Mouse (Mus musculus) left cerebral cortex, adult 8-10 months (tissue): ENCODE measurements at regions not wholly inside any gene's neighbourhood (a gene's known extent, or its start where the extent isn't known, plus 50 kb on each side); places are given as distances from the start of the nearest gene placed in this dataset.
"Not testable (repeated sequence)": the region's sequence is repeated elsewhere in the genome, so short reads cannot be mapped to it uniquely, and the experiment has no call there.

Experiments used
- DNase-seq, 2 experiments: peaks; one replicate each; pipeline ENCODE4 v3.0.0; 2022; ENCODE audit warnings: low spot score in 2 of 2

DNA sequence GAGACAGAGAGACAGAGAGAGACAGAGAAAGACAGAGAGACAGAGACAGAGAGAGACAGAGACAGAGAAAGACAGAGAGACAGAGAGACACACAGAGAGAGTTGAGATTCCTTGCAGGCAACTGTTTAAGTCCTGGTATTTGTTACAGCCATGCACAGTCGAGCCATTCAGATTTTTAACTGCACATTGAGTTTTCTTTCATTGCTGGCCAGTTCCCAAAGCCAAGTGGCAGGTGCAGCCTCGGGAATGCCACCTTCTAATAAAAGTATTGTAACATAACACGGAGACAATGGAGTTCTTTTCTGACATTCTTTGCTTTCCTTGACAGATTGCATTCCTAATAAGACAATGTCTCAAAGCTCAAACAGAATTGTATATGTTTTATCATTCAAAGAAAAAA, 306.3 kb upstream of the Flrt2 start:
- DNase-seq = no peak

DNA sequence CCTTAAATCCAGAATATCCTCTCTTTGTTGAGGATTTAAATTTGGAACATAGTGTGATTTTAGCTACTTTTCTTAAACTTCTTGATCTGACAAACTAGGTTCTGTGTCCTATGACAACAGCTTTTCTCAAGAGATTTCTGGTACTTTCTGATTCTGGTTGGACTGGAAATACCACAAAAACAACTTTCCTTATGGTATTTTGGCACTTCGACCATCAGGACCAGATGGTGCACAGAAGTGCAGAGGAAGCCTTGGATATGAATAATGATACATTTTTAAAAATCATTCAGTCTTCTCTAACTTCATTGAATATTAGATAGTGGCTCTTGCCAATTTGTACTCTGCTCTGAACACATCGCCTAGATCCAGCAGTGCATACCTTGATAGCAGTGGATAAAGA, 303.8 kb upstream of the Flrt2 start:
- peak; percentile 7 to 68 for DNase-seq

GRCm38 (mm10) chr12:95392821-95393220, 299.2 kb upstream of the Flrt2 start:
- no peak for DNase-seq

- no peak for DNase-seq
Observed at GRCm38 (mm10) chr12:95394991-95395530, 297.0 kb upstream of the Flrt2 start.

DNA sequence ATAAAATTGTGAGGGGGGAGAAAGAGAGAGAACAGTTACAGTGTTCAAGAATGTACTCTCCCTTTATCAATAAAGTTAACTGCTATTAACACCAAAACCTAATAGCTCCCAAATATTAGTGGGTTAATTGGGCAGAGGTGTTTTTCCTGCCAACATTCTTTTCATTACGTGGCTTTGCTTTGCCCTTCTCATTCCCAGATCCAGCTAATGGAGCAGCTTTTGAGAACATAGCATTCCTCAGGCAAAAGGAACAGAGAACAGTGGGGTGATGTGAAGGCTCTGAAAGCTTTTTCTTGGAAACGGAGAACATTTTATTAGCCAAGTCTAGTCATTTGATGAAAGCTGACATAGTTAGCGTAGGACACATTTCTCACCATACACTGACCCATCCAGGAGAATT, 271.2 kb upstream of the Flrt2 start:
- no peak for DNase-seq

GRCm38 (mm10) chr12:95424739-95425138, 267.3 kb upstream of the Flrt2 start:
- DNase-seq = no peak

DNA sequence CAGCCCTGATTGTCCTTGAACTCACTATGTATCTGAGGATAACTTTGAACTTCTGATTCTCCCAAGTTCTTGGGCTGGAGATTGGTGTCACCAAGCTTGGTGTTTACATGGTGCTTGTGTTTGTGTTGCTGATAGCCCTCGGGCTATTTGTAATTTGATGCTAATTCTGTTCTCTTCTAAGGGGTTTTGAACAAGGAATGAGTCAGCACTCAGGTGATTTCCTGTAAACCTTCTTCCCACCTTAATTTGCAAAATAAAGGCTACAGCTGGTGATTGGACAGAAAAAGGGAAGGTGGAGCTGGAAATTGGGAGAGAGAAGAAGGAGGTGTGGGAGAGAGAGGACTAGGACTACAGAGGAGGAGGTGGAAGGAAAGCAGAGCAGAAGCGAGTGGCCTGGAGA, 254.8 kb upstream of the Flrt2 start:
- DNase-seq = no peak

DNA sequence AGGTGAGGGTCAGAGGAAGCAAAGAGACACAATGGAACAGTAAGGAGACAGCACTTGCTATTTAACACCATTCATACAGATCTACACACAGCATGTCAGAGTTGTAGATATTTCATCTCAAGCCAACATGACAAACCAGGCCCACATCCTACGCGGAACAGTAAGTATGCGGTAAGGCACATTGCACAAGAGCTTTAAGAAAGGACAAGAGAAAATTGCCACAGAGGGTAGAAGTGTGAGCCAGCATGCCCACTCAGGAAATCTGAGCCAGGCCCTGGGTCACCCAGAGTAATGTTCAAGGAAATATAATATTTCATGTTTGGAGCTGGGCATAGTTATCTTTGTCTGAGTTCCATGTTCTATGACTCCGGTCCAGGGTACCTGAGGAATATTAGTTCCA, 234.5 kb upstream of the Flrt2 start:
- no peak for DNase-seq

DNA sequence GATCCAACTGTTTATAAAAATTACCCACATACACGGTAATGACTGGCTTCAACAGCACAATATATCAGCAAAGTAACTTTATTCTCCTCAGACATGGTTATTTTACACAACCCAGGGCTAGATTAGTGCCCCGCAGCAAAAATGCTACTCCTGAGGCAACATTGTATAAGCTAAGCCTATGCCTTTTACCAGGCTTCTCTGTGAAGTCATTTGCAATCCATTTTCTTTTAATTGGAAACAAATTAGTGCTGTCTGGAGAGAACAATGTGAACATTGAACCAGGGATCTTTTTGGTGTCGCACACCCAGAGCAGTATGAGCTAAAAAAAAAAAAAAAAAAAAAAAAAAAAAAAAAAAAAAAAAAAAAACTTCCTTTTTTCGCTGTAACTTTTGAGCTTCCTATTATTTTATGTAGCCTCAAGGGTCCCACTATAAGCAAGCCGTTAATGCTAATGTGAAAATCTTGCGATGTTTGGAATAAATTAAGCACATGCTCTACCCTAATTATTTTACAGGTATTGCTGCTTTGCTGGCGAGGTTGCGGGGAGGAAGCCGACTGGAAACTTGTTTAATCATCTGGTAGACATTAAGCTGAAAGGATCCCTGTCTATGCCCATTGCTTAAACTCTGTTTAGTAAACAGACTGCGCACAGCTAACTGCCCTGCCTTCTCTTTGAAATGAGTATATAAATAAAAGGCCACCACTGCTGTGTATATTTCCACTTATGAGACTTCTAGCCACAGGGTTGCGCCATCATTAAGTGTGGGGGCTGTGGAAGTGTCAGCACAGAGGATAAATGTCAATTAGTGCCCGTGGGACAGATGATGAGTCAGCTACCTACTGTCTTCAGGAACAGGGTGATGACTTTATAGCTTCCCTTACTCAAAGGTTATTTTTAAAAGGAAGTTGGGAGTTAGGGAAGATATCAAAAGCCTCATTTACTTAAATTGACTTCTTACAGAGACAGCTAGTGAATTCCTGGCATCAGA, 225.2 kb upstream of the Flrt2 start:
- DNase-seq = no peak

GRCm38 (mm10) chr12:95469897-95470296, 222.1 kb upstream of the Flrt2 start:
- no peak for DNase-seq

- DNase-seq = no peak
Observed at GRCm38 (mm10) chr12:95486502-95486901, 205.5 kb upstream of the Flrt2 start.

GRCm38 (mm10) chr12:95488371-95488770, 203.7 kb upstream of the Flrt2 start:
- DNase-seq = no peak

- DNase-seq = no peak
Observed at GRCm38 (mm10) chr12:95489374-95489773, 202.7 kb upstream of the Flrt2 start.

- DNase-seq = no peak
Observed at GRCm38 (mm10) chr12:95489848-95490247, 202.2 kb upstream of the Flrt2 start.

DNA sequence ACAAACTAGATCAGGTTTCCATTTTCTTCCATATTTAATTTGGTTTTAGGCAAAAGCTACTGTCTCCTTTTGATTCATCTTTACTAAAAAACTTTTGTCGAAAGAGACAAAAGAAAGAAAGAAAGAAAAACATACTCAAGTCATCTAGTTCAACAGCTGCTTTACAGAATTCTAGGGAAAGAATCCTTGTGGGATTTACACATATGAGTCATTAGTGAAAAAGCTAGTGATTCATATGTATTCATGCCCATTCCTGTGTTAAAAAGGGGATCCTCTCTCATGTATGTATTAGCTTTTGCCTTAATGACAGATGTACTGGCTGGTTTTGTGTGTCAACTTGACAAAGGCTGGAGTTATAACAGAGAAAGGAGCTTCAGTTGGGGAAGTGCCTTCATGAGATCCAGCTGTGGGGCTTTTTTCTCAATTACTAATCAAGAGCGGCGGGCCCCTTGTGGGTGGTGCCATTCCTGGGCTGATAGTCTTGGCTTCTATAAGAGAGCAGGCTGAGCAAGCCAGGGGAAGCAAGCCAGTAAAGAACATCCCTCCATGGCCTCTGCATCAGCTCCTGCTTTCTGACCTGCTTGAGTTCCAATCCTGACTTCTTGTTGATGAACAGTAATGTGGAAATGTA, 200.1 kb upstream of the Flrt2 start:
- DNase-seq = not testable (repeated sequence)

GRCm38 (mm10) chr12:95501443-95501842, 190.6 kb upstream of the Flrt2 start:
- DNase-seq = no peak

- DNase-seq = no peak
Observed at GRCm38 (mm10) chr12:95520008-95520407, 172.0 kb upstream of the Flrt2 start.

- no peak for DNase-seq
Observed at GRCm38 (mm10) chr12:95522052-95522451, 170.0 kb upstream of the Flrt2 start.

GRCm38 (mm10) chr12:95533888-95534639, 158.0 kb upstream of the Flrt2 start:
- no peak for DNase-seq

DNA sequence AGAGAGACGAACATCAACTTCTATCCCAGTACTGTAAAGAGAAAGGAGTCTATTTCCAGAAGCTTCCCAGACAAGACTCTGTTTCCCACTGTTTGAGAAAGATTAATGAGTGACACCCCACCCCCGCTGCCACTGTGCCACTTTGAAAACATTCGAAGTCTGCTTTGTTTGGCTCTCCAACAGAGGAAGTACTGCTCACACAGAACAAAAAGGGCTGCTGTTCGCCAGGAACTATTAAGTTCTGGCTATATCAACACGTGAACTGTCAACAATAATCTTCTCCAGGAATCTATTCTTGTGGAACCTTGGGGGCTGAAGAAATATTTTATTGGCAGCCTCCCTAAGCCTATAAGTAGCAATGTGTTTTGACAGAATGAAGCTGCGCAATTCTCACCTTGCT, 144.7 kb upstream of the Flrt2 start:
- no peak for DNase-seq

DNA sequence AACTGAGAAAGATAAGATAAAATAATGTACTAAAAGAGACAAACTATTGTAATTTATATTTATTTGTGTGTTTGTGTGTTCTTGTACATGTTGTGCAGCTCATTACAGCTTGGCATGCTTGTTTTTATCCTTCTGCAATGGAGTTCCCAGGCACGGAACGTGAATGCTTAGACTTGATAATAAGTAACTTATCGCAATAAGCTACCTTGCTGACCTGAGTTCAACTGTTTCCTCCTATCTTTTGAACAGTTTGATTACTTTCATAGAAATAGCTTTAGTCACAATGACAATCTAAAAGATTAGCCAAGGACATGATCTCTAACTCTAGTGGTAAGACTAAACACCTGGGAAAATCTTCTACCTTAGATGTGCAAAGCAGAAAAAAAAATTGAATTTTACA, 138.9 kb upstream of the Flrt2 start:
- DNase-seq = no peak
